Mouse (Mus musculus) gastrocnemius, adult 2 months (tissue): ENCODE results near the gene Nectin1. TPM values are rescaled to one million over a fixed set of nuclear protein-coding genes. Genes with fewer than 3 reads are reported as not detected.

Experiments used
- DNase-seq: peaks from one replicate; pipeline ENCODE4 v3.0.0; 2022
- H3K27ac ChIP-seq: fragments of 200-600 bp; 2 replicates; pipeline ENCODE4 v1.8.1; 2022; ENCODE audit warnings: mild to moderate bottlenecking
- H3K4me3 ChIP-seq: fragments of 200-600 bp; 2 replicates; pipeline ENCODE4 v1.8.1; 2022; ENCODE audit warnings: mild to moderate bottlenecking, moderate library complexity
- CTCF ChIP-seq: fragments of 200-600 bp; IDR thresholded peaks from 2 replicates; pipeline ENCODE4 v1.8.1; 2022; ENCODE audit warnings: antibody characterized with exemption, mild to moderate bottlenecking, moderate library complexity
- intact Hi-C: fragments of 180-260 bp; cut with DNase I; formaldehyde crosslinking; loops from one replicate; pipeline ENCODE4 v1.15.1; 2025
- total RNA-seq, 2 experiments: library from RNA; stranded (reverse); gene quantifications; 2 replicates each; pipeline ENCODE4 v1.2.3; 2021

Nectin1 gene
- total RNA-seq, 2 experiments from 2014 or later: 1.2 to 2.9 TPM

DNA sequence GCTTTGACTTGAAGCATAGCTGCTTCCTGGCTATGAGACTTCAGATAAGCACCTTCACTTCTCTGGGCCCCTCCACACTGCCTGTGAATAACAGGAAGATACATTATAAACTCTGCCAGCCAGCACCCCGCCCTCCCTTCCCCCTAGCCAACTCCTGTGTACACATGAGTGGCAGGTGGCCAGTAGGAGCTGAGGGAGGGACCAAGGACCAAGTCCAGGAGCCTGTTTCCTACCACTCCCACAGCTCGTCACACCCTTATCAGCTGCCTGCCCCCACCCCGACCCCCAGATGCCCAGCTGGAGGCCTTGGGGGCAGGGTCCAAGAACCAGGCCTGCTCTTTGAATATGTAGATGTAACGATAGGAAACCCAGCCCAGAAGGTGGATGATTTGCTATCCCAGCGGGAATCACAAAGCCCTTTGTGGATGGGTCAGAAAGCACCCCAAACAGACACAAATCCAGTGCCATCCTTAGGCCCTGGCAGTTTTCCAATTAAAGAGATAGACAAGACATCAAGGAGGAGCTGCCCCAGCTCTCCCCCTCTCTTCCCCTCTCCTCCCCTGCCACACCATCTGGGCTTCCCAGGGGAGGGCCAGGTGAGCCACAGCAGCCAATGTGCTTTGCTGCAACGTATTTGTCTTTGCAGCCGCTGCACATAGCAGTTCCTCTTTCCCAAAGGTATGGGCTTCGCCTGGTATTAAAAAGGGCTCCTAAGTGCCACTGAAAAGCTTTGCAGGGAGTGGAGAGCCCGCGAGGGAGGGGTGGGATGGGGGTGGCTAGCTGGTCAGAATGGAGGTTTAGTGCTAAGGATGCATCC is 14.1 kb upstream of the Nectin1 start:
- intact Hi-C loops: no loop called here

GRCm38 (mm10) chr9:43730284-43731027 is 13.3 kb upstream of the Nectin1 start:
- Histone ChIP-seq H3K4me3 (no peak overlapping the region), H3K27ac (no peak overlapping the region)
- peak; percentile 80 for DNase-seq
- intact Hi-C loops: no loop called here
- TF ChIP-seq CTCF: peak; percentile 60

More for the DNA sequence above, 14.1 kb upstream of the Nectin1 start:
- no peak for DNase-seq
- TF ChIP-seq CTCF: no peak
- H3K27ac ChIP-seq: no peak overlapping the region
- H3K4me3 ChIP-seq: no peak overlapping the region

GRCm38 (mm10) chr9:43731880-43732279 is 11.9 kb upstream of the Nectin1 start:
- DNase-seq: no peak

GRCm38 (mm10) chr9:43732671-43733070 is 11.1 kb upstream of the Nectin1 start:
- no peak for TF ChIP-seq CTCF
- no peak for DNase-seq
- Histone ChIP-seq H3K27ac (no peak overlapping the region), H3K4me3 (no peak overlapping the region)
- intact Hi-C loops: no loop called here

More at GRCm38 (mm10) chr9:43731880-43732279, 11.9 kb upstream of the Nectin1 start:
- Histone ChIP-seq H3K27ac (no peak overlapping the region), H3K4me3 (no peak overlapping the region)
- intact Hi-C loops: no loop called here
- no peak for TF ChIP-seq CTCF

- no peak overlapping the region for H3K4me3 ChIP-seq
- DNase-seq: no peak
- intact Hi-C loops: no loop called here
- H3K27ac ChIP-seq: no peak overlapping the region
- no peak for TF ChIP-seq CTCF
These were observed 8.8 kb upstream of the Nectin1 start for GRCm38 (mm10) chr9:43734952-43735351.

DNA sequence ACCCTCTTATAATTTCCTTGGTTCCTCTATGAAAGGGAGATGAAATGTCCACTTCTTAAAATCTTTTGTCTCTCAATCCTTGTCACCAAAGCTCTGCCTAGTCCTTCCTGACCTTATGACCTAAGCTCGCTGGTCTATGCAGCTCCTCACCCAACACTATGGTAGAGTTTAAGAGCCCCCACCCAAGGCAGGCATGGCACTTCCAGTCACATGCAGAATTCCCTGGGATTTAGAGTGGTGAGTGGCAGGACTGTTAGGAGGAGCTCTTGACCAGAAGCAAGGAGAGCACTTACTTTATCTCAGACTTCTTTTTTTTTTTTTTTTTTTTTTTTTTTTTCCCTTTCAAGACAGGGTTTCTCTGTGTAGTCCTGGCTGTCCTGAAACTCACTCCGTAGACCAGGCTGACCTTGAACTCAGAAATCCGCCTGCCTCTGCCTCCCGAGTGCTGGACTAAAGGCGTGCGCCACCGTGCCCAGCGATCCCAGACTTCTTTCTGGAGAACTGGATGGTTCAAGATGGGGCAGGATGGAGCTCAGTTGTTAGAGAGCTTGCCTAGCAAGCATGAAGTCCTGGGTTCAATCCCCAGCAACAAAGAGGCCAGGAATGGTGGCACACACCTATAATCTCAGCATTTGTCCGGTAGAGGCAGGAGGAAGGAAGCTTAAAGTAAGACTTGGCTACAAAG is 7.6 kb upstream of the Nectin1 start:
- TF ChIP-seq CTCF: no peak
- H3K4me3 ChIP-seq: no peak overlapping the region
- intact Hi-C loops: no loop called here
- no peak overlapping the region for H3K27ac ChIP-seq
- DNase-seq: no peak

DNA sequence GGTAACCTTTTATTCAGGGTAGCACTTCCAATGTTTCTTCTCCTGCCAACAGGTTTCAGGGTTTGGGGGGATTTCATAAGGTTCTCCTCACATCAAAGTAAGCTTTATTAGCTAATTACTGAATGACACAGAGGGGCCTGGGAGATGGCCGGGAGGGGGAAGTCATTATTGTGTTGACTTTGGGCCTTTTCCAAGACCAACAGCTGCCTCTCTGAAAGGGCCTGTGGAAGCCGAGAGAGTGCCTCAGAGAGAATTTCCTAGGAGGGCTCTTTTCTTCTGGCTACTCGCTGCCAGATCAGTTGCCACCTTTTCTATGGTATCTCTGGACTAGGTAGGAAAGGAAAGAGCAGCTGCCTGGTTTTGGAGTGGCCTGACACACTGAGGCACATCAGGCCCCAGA is 6.5 kb upstream of the Nectin1 start:
- H3K4me3 ChIP-seq: no peak overlapping the region
- no peak for DNase-seq
- intact Hi-C loops: no loop called here
- no peak for TF ChIP-seq CTCF
- no peak overlapping the region for H3K27ac ChIP-seq

- H3K4me3 ChIP-seq: no peak overlapping the region
- DNase-seq: no peak
- no peak overlapping the region for H3K27ac ChIP-seq
These were observed 5.9 kb upstream of the Nectin1 start for GRCm38 (mm10) chr9:43737871-43738292.

DNA sequence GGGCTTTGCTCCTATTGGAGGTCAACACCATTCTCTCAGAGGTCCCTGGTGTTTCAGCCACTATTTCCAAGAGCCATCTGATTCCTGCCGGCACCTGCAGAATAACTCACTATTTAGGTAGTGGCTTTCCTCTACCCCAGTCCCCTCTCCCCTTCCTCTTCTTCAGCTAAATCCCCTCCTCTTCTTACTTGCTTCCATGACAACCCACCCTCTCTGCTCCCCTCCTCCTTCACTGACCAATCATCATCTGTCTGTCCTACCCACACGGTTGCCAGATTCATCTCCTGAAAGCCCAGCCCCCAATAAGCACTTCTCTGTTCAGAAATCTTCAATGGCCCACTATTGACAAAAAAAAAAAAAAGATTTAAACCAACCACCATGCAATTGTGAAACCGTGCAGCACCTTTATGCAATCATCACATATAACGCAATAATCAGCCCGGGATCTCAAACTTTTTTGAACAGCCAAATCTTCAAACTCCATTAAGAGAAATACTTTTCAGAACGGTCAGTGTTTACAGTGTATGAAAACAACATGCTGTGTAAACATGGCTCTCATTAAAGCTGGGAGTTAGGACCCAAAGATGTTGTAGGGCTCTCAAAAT is 5.2 kb upstream of the Nectin1 start:
- no peak for TF ChIP-seq CTCF
- no peak overlapping the region for H3K4me3 ChIP-seq
- no peak overlapping the region for H3K27ac ChIP-seq
- intact Hi-C loops: no loop called here
- no peak for DNase-seq

More at GRCm38 (mm10) chr9:43737871-43738292, 5.9 kb upstream of the Nectin1 start:
- TF ChIP-seq CTCF: no peak
- intact Hi-C loops: no loop called here

GRCm38 (mm10) chr9:43741277-43741676 is 2.5 kb upstream of the Nectin1 start:
- intact Hi-C loops: loop anchor here (5.0 kb wide), 2 partner anchors 181 to 231 kb away; no protein-coding TSS in a partner anchor
- Histone ChIP-seq H3K27ac (no peak overlapping the region), H3K4me3 (no peak overlapping the region)
- no peak for DNase-seq
- no peak for TF ChIP-seq CTCF

DNA sequence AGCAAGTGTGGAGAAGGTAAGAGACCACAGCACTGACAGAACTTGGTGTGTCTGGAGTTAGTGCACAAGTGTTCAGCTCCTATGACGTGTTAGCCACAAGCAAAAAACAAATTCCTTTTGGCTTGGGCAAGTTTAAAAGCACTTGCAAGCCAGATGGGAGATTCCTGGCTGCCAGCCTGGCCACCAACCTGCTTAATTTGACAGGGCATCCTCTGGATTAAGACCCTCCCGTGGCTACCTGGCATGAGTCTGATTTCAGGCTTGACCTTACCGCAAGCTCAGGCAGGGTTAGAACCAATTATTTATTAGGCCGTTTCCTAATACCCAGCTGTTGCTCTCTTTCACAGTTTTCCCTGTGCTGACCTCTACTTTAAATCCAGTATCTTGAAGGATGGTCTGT is 1.7 kb upstream of the Nectin1 start:
- no peak for DNase-seq
- Histone ChIP-seq H3K27ac (no peak overlapping the region; the same call in 1 of the 2 replicates), H3K4me3 (no peak overlapping the region)
- no peak for TF ChIP-seq CTCF
- intact Hi-C loops: loop anchor here (2.0 to 5.0 kb wide), 3 partner anchors 61 to 230 kb away; no protein-coding TSS in a partner anchor
